Mouse (Mus musculus) CD4-positive, CD25-positive, alpha-beta regulatory T cell, adult 4 months (primary cell): ENCODE measurements around the gene Dazl. TPM values are rescaled to one million over a fixed set of nuclear protein-coding genes. Genes with fewer than 3 reads are reported as not detected.
"Not testable (repeated sequence)": the region's sequence is repeated elsewhere in the genome, so short reads cannot be mapped to it uniquely, and the experiment has no call there.

Source experiments
- ATAC-seq: one replicate; pipeline ENCODE4 v1.8.0; 2017
- polyA plus RNA-seq, 2 experiments: library from polyadenylated mRNA; unstranded; fragments of 100-300 nt; shearing (Covaris generic); gene quantifications; one replicate each; pipeline ENCODE4 v1.2.1; 2017

Dazl gene
- polyA plus RNA-seq, 2 experiments from 2014 or later = 0.26 TPM; not detected in 1

- ATAC-seq = peak; percentile 58
Observed at GRCm38 (mm10) chr17:50291485-50292200, 1.8 kb downstream of the Dazl start.

GRCm38 (mm10) chr17:50284845-50285244 lies 8.6 kb downstream of the Dazl start:
- ATAC-seq = no peak

GRCm38 (mm10) chr17:50261615-50262014 lies 31.8 kb downstream of the Dazl start:
- ATAC-seq = not testable (repeated sequence)

GRCm38 (mm10) chr17:50260856-50261255 lies 32.6 kb downstream of the Dazl start:
- no peak for ATAC-seq

GRCm38 (mm10) chr17:50246605-50247004 lies 46.8 kb downstream of the Dazl start:
- ATAC-seq = no peak

GRCm38 (mm10) chr17:50244675-50245074 lies 48.8 kb downstream of the Dazl start:
- ATAC-seq = no peak

- no peak for ATAC-seq
Observed at GRCm38 (mm10) chr17:50243326-50243725, 50.1 kb downstream of the Dazl start.

GRCm38 (mm10) chr17:50237818-50238610 lies 55.4 kb downstream of the Dazl start:
- no peak for ATAC-seq

GRCm38 (mm10) chr17:50237436-50237709 lies 56.1 kb downstream of the Dazl start:
- peak; percentile 90 for ATAC-seq

GRCm38 (mm10) chr17:50236702-50237435 lies 56.6 kb downstream of the Dazl start:
- ATAC-seq = no peak

- no peak for ATAC-seq
Observed at GRCm38 (mm10) chr17:50235943-50236701, 57.3 kb downstream of the Dazl start.

GRCm38 (mm10) chr17:50233956-50234355 lies 59.5 kb downstream of the Dazl start:
- no peak for ATAC-seq

- ATAC-seq = no peak
Observed at GRCm38 (mm10) chr17:50232821-50233220, 60.6 kb downstream of the Dazl start.

GRCm38 (mm10) chr17:50231206-50231605 lies 62.2 kb downstream of the Dazl start:
- ATAC-seq = no peak

- ATAC-seq = no peak
Observed at GRCm38 (mm10) chr17:50229534-50229933, 63.9 kb downstream of the Dazl start.

Other genes with a start within 250 kb of the Dazl start
- 10 to 100 TPM; 23.8 to 32.4 TPM for gene Rftn1, start 103.0 kb downstream of the Dazl start, polyA plus RNA-seq
- gene Plcl2, start 215.8 kb upstream of the Dazl start, polyA plus RNA-seq = 1 to 10 TPM; 5.4 to 8.6 TPM